Mouse (Mus musculus): Measurements from ENCODE around the gene Gstz1. TPM values are rescaled to one million over a fixed set of nuclear protein-coding genes. Genes with fewer than 3 reads are reported as not detected.
"Not testable (repeated sequence)": the region's sequence is repeated elsewhere in the genome, so short reads cannot be mapped to it uniquely, and the experiment has no call there.

Gene Gstz1
- polyA plus RNA-seq, 1 experiment from 2014 or later = 25.5 TPM

DNA sequence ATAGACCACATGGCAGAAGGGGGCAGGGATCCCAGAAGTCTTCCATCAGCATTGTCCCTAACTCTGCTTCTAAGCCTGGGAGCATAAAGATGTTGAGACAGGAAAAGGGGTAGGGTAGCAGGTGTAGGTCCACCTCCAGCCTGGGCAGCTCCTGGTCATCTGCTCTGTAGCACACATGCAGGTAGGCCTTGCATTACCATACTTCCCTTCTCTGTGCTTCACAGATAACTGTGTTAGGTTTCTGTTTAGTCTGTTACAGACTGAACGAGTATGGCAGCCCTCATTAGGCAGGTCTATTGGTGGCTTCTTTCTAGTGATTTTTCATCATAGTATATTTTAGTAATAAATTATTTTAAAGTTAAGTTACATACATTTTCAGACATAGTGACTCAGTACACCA lies 13.3 kb downstream of the Gstz1 start:
- Histone ChIP-seq H3K27me3 (no peaks in the 10 kb centered on the region), H3K4me2 (replicated peaks) (no peak overlapping the region), H3K27ac (replicated peaks) (no peak overlapping the region), H3K9ac (replicated peaks) (no peak overlapping the region), H3K4me1 (no peaks in the 10 kb centered on the region), H3K4me3 (no peak overlapping the region), H3K36me3 (0 out of 2 replicates have a peak, but pooled peaks cover 7% of the 10 kb centered on the region), H3K9me3 (no peaks in the 10 kb centered on the region)
- no peak for ATAC-seq (ENCODE audit: low FRiP score, low read depth)
- WGBS = 82% methylated on average over 1 of the region's 1 CpGs

DNA sequence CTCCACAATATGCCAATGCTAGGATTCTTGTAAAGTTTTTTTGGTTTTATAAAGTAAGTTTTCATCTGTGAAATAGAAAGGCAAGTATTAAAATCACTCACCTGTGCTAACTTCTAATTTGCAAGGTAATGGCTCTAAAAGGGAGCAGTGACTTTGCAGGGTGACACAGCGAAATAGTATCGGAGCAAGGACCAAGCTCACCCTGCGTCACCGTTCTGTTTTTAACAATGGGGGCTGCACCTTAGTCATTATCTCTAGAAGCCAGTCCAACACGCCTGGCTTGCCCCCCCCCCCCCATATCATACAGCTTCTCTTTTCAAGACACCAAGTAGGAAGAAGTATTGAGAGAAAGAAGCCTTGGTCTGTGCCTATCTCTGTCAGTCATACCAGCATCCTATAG lies 13.8 kb downstream of the Gstz1 start:
- Histone ChIP-seq H3K27ac (replicated peaks) (no peak overlapping the region), H3K27me3 (no peaks in the 10 kb centered on the region), H3K9me3 (no peaks in the 10 kb centered on the region), H3K9ac (replicated peaks) (no peak overlapping the region), H3K36me3 (0 out of 2 replicates have a peak, but pooled peaks cover 2% of the 10 kb centered on the region), H3K4me1 (no peaks in the 10 kb centered on the region), H3K4me3 (no peak overlapping the region), H3K4me2 (replicated peaks) (no peak overlapping the region)
- no peak for ATAC-seq (ENCODE audit: low FRiP score, low read depth)
- 93% methylated on average over 5 of the region's 5 CpGs for WGBS

DNA sequence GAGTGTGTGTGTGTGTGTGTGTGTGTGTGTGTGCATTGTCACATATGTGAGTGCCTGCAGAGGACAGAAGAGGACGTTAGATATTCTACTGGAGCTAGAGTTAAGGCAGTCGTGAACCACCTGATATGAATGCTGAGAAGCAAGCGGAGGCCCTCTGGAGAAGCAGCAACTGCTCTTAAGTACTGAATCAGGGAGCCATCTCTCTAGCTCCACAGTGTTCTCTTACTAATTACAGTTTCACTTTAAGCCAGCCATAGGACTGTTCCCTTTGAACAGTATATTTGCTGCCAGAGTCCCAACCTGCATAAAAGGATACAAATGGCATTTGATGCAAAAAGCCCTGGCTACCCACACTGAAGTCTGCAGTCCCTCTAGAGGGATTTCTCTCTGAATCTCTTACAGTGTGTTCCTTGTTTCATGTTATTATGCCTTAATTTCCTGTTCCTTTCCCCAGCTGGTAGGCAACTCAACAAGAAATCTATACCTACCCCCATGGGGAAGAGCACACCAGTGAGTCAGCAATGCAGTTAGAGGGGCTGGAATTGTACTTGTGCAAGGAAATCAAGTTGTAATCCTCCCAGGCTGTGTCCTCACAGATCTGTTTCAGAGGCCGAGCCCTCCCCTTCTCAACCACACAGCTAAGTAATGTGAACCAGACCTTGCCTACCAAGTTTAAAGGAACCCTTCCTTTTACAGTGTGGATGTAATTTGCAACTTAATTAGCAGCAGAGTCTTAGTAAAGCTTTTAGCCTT lies 28.4 kb downstream of the Gstz1 start:
- 87% methylated on average over 4 of the region's 4 CpGs for WGBS
- no peaks in the 10 kb centered on the region for H3K27me3 ChIP-seq
- no peak overlapping the region for H3K4me3 ChIP-seq
- no peak overlapping the region for H3K9ac ChIP-seq (replicated peaks)
- no peak for ATAC-seq (ENCODE audit: low FRiP score, low read depth)
- 0 out of 2 replicates have a peak overlapping the region, but pooled peaks have one; percentile 8 for H3K27ac ChIP-seq (replicated peaks)
- H3K4me2 ChIP-seq (replicated peaks) = no peak overlapping the region
- H3K9me3 ChIP-seq = no peaks in the 10 kb centered on the region
- no peaks in the 10 kb centered on the region for H3K4me1 ChIP-seq
- peaks cover 40% of the 10 kb centered on the region for H3K36me3 ChIP-seq

DNA sequence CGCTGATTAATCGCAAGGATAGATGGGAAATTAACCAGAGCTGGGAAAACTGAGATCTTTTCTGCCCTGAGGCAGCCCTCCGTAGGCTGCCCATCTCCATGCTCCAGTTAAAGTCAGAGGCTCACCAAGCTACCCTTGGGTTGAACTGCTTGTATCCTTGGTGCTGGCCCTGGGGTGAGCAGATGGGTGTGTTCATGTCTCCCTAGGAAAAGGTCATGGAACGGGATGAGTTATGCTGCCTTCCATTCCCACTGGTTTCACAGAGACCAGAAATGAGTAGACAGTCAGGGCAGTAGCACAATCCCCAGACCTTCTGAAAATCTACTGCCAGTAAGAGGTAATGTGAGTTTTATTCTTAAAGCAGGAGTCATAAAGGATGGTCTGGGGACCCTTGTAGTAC lies 30.7 kb downstream of the Gstz1 start:
- Histone ChIP-seq H3K4me3 (no peak overlapping the region), H3K4me1 (no peaks in the 10 kb centered on the region), H3K36me3 (peaks cover 29% of the 10 kb centered on the region), H3K9me3 (no peaks in the 10 kb centered on the region), H3K9ac (replicated peaks) (no peak overlapping the region), H3K27ac (replicated peaks) (no peak overlapping the region), H3K27me3 (no peaks in the 10 kb centered on the region), H3K4me2 (replicated peaks) (no peak overlapping the region)
- ATAC-seq (ENCODE audit: low FRiP score, low read depth) = no peak
- WGBS = 93% methylated on average over 4 of the region's 4 CpGs

DNA sequence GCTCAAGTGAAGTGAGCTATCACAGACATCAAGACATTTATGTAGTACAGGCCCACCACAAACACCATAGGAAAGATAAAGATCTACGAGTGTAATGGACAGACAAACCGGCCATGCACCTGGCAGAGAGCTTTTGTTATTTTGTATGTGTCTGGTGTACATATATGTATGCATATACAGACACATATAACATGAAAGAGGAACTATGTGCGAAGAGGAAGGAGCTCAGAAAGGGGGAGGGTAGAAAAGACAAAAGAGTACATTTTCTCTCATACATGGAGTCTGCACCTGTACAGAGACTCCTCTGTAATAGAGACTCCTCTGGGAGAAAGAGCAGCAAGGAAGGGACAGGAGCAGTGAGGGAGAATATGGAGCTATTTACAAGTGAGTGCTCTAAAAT lies 46.0 kb downstream of the Gstz1 start:
- Histone ChIP-seq H3K4me1 (0 out of 2 replicates have a peak, but pooled peaks cover 3% of the 10 kb centered on the region), H3K4me3 (no peak overlapping the region), H3K9me3 (no peaks in the 10 kb centered on the region), H3K27ac (replicated peaks) (no peak overlapping the region), H3K27me3 (no peaks in the 10 kb centered on the region), H3K4me2 (replicated peaks) (no peak overlapping the region), H3K36me3 (no peaks in the 10 kb centered on the region), H3K9ac (replicated peaks) (no peak overlapping the region)
- ATAC-seq (ENCODE audit: low FRiP score, low read depth) = no peak
- 89% methylated on average over 3 of the region's 3 CpGs for WGBS

DNA sequence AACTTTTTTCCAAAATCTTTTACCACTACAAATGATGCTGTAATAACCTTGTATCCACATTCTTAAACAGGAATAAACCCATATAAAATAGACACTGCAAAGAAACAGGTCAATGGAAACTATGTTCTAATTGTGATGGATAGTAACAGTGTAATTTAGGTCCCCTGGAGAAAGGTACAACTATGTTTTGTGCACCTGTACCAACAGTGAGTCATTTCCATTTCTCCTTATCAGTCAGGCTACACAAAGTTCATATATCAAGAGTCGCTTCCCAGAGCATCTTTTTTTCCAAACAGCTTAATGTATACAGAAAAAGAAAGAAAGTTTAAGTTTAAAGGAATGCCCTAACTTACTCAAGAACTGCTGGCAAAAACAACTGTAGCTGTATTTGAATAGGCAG lies 48.1 kb downstream of the Gstz1 start:
- H3K4me3 ChIP-seq = no peak overlapping the region
- 87% methylated on average over 1 of the region's 1 CpGs for WGBS
- no peaks in the 10 kb centered on the region for H3K9me3 ChIP-seq
- no peak overlapping the region for H3K27ac ChIP-seq (replicated peaks)
- H3K4me1 ChIP-seq = peaks cover 10% of the 10 kb centered on the region
- no peak overlapping the region for H3K9ac ChIP-seq (replicated peaks)
- H3K4me2 ChIP-seq (replicated peaks) = no peak overlapping the region
- no peaks in the 10 kb centered on the region for H3K27me3 ChIP-seq
- H3K36me3 ChIP-seq = no peaks in the 10 kb centered on the region
- no peak for ATAC-seq (ENCODE audit: low FRiP score, low read depth)

DNA sequence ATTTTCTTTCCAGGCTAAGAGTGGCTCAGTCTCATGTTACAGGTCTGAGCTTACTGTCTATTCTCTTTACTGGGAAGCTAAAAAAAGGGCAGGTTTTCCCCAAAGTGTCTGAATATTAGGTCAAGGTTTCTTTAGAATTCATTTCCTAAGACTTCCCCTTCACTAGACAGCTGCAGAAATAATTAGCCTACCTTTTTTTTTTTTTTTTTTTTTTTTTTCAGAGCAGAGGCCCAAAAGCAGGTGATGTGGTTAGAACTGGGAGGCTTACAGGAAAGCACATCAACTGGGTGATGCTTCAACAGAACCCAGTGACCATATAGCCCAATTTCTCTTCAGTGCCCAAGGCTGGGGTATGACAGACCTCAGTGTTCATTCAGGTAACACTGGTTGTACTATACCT lies 49.3 kb downstream of the Gstz1 start:
- H3K4me2 ChIP-seq (replicated peaks) = no peak overlapping the region
- no peak for ATAC-seq (ENCODE audit: low FRiP score, low read depth)
- peaks cover 10% of the 10 kb centered on the region for H3K4me1 ChIP-seq
- H3K36me3 ChIP-seq = no peaks in the 10 kb centered on the region
- H3K27me3 ChIP-seq = no peaks in the 10 kb centered on the region
- no peaks in the 10 kb centered on the region for H3K9me3 ChIP-seq
- H3K27ac ChIP-seq (replicated peaks) = no peak overlapping the region
- H3K4me3 ChIP-seq = no peak overlapping the region
- H3K9ac ChIP-seq (replicated peaks) = no peak overlapping the region

DNA sequence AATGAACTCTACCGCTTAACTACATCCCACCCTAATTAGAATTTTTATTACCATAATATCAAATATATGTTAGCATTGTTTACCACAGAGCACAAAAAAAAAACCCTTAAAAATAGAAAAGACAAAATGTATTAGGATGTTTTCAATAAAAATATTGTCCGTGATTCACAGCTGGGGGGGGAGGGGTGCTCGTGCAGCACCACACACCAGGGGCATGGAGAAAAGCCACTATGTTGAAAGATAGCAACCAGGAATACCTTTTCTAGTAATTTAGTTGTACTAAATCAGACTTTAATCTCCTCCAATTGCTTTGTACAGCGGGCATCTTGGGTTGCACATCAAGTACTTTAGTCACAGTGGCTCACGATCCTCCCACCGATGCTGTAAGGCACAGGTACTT lies 51.8 kb downstream of the Gstz1 start:
- Histone ChIP-seq H3K9me3 (no peaks in the 10 kb centered on the region), H3K36me3 (no peaks in the 10 kb centered on the region), H3K9ac (replicated peaks) (peak overlapping the region; percentile 87), H3K27me3 (no peaks in the 10 kb centered on the region; the same call in 1 of the 2 replicates), H3K27ac (replicated peaks) (no peak overlapping the region), H3K4me3 (peak overlapping the region; percentile 89), H3K4me2 (replicated peaks) (peak overlapping the region; percentile 89), H3K4me1 (peaks cover 6% of the 10 kb centered on the region)
- 57% methylated on average over 6 of the region's 6 CpGs for WGBS
- no peak for ATAC-seq (ENCODE audit: low FRiP score, low read depth)

DNA sequence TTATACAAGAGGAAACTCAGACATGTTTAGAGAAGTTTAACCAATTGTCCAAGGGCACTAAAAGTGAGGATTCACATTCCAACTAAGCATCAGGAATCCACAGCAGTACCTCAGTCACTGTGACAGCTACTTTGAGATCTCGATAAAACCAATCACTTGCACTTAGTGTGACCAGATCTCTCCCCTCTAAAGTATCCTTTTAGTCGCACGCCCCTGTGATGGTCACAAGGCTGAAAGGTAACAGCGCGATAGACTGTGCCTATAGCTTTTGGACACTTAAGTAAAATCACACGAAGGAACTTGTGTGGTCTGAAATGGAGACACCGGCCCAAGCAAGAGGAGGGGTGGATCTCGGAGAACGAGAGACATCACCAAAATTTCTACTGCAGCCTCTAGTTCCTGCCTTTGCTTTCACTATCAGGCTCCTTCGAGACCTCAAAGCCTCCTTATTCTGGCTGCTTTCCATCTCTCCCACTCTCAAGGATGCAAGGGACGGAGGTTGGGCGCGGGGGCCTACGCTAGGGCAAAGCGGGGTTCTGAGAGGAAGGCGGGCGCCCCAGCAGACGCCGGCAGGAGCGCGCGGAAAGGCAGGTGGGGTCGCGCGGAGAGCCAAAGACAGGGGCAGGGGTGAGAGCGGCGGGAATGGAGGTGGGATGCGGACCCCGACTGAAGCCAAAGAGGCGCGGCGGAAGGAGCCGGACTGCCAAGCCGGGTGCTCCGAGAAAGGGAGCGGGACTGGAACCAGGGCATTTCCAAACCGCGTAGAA lies 52.4 kb downstream of the Gstz1 start, which contains the start of gene Samd15:
Samd15 (plus strand) TSS at position 518 of the 767 bp plus-strand sequence.
- no peak; the same call in 1 of the 2 replicates for ATAC-seq (ENCODE audit: low FRiP score, low read depth)

DNA sequence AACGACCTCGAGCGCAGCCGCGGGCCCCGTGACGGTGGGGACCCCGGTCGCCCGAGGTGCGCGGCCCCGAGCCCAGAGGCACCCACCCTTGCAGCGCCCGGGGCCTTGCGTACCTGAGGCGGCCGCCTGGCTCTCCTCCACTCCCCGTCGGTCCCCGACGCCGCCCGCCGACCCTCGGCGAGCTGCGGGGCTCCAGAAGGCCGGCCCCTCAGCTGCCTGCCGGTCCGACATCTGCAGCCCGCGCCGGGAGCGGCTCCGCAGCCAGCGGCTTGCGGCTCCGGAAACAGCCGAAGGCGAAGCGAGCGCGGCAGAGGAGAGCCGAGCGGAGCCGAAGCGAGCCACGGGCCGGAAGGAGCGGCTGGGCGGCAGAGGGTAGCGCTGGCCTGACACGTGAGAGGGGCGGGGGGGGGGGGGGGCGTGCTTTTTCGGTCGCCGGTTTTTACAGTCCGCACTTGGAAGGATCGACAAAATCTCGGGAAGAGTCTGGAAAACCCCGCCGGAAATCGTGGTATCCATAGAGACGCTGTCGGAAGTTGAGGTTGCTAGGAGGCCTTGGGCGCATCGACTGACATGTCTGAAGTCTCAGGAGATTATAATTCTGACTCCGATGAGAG lies 53.1 kb downstream of the Gstz1 start, which contains the start of gene Tmed8:
Tmed8 (minus strand) TSS at position 482 of the 614 bp plus-strand sequence.
- Histone ChIP-seq H3K4me2 (replicated peaks) (peak within 1 kb of the TSS; percentile 89), H3K4me1 (peaks cover 6% of the 10 kb centered on the region), H3K9ac (replicated peaks) (peak within 1 kb of the TSS; percentile 87), H3K4me3 (peak within 1 kb of the TSS; percentile 89), H3K27me3 (no peaks in the 10 kb centered on the region; the same call in 1 of the 2 replicates), H3K36me3 (no peaks in the 10 kb centered on the region), H3K27ac (replicated peaks) (peak within 1 kb of the TSS; percentile 92), H3K9me3 (no peaks in the 10 kb centered on the region)
- peak; percentile 96 for ATAC-seq (ENCODE audit: low FRiP score, low read depth)
- under 1% methylated on average over 44 of the region's 70 CpGs for WGBS

More for the DNA sequence above, 52.4 kb downstream of the Gstz1 start, which contains the start of gene Samd15:
- H3K4me3 ChIP-seq = peak within 1 kb of the TSS; percentile 89
- peak within 1 kb of the TSS; percentile 92 for H3K27ac ChIP-seq (replicated peaks)
- H3K9ac ChIP-seq (replicated peaks) = peak within 1 kb of the TSS; percentile 87
- no peaks in the 10 kb centered on the region for H3K36me3 ChIP-seq
- H3K4me2 ChIP-seq (replicated peaks) = peak within 1 kb of the TSS; percentile 89
- H3K27me3 ChIP-seq = no peaks in the 10 kb centered on the region; the same call in 1 of the 2 replicates
- H3K9me3 ChIP-seq = no peaks in the 10 kb centered on the region
- WGBS = under 1% methylated on average over 38 of the region's 38 CpGs
- H3K4me1 ChIP-seq = peaks cover 6% of the 10 kb centered on the region

DNA sequence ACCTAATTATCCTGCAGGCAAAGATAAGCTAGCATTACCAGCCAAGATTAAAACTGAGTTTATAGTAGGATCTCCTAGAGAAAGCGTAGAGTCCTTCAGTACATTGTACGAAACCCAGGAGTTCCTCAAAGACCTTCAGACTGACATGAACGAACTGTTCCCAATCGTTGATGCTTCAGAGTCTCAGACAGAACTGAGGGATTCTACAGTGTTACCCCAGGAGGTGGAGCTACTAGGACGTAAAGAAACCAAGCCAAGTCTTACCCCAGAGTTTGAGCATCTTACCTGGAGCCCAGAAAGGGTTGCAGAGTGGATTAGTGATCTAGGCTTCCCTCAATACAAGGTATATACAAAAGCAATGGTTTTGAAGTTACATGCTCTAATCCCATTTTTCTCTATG lies 54.7 kb downstream of the Gstz1 start:
- Histone ChIP-seq H3K9ac (replicated peaks) (no peak overlapping the region), H3K4me3 (no peak overlapping the region), H3K27me3 (no peaks in the 10 kb centered on the region; the same call in 1 of the 2 replicates), H3K36me3 (no peaks in the 10 kb centered on the region), H3K27ac (replicated peaks) (no peak overlapping the region), H3K4me1 (peaks cover 6% of the 10 kb centered on the region), H3K4me2 (replicated peaks) (no peak overlapping the region), H3K9me3 (no peaks in the 10 kb centered on the region)
- 68% methylated on average over 5 of the region's 5 CpGs for WGBS
- ATAC-seq (ENCODE audit: low FRiP score, low read depth) = no peak

DNA sequence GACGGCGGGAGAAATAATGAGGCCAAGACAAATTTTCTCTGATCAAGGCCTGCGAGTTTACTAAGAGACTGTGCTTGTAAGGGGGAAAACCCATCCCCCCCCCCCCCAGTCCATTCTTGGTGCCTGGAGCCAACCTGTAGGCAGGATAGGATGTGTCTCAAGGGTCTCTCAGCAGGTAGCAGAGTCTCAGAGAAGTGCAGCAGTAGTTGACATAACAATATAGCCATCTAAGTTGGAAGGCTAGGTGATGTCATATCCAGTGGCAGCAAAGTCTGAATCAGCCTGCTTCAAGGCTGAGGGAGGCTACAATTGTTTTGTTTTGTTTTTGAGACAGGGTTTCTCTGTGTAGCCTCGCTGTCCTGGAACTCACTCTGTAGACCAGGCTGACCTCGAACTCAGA lies 58.8 kb downstream of the Gstz1 start:
- H3K27me3 ChIP-seq; H3K36me3 ChIP-seq; H3K9ac ChIP-seq (replicated peaks); H3K4me3 ChIP-seq; ATAC-seq (ENCODE audit: low FRiP score, low read depth); H3K4me1 ChIP-seq; H3K4me2 ChIP-seq (replicated peaks); H3K27ac ChIP-seq (replicated peaks); H3K9me3 ChIP-seq: not testable (repeated sequence)
- 93% methylated on average over 5 of the region's 5 CpGs for WGBS
